Mouse (Mus musculus) heart, adult 18-20 months (tissue): ENCODE data around the gene Gse1. TPM values are rescaled to one million over a fixed set of nuclear protein-coding genes. Genes with fewer than 3 reads are reported as not detected.

ENCODE experiments used
- DNase-seq, 2 experiments: peaks; one replicate each; pipeline ENCODE4 v3.0.0; 2021 to 2022; ENCODE audit warnings: mixed read lengths in 1 of 2
- total RNA-seq, 2 experiments: library from RNA; stranded (reverse); gene quantifications; 2 replicates each; pipeline ENCODE4 v1.2.3; 2021

Gse1 gene
- total RNA-seq, 2 experiments from 2014 or later, result 15.5 to 16.0 TPM

DNA sequence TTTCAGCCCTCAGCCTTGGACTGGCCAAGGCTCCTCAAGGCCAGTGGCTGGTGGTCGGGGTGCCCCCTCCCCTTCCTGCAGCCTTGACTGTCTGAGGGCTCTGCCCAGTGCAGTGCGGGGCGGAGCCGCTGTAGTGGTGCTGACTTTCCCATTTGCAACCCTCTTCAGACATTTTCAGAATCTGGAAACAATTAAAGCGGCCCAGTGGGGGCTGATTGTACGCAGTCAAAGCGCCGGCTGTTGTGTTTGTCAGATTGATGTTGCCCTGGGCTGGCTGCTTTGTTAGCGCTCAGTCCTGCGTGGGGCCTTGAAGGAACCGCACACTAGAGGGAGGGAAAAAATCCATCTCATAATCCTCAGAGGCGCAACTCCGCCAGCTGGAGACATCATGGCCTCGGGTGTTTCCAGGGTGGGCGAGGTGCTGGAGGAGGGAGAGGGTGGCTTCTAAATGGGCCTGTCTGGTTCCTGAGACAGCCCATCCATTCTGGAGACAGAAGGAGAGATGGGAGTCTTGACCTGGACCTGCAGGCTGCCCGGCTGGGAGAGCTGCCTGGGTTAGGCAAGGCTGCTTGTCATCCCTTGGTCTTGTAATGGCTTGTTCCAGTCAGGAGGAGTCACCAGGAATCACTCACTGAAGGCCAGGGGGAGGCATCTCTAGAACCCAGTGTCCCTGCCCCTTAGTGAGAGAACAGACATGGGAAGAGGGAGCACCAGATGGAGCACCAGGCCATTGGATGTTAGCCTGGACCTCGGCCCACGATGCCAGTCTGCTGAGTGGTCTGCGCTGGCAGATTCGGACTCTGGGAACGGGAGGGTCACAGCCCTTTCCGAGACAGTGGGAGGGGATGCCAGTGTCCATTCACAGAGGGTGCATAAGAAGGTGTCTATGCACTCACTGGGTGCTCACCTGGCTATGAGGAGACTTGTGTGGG is 70.6 kb downstream of the Gse1 start:
- DNase-seq, result no peak

DNA sequence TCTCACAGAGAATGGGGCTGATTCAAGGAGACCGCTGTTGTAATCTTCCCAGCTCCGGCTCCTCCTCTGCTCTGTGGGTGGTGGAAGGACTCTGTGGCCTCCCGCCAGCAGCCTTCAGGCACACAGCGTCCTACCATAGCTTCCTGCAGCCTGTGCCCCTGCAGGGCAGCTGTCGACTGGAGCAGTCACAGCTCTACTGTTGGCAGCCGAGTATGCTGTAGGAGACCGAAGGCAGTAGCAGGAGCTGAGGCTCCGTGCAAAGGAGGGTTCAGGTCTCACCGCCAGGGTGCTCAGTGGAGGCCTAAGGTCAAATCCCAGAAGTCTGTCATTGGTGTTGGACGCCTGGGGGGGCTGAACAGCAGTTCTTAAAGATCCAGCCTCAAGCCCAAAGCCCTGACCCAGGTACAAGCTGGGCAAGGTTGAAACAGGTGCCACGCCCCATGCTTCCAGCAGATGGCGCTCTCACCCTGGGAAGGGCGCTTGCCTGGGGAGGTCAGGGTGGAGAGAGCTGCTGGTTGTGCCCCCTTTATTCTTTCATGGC is 72.4 kb downstream of the Gse1 start:
- DNase-seq, result peak; percentile 69 to 87

DNA sequence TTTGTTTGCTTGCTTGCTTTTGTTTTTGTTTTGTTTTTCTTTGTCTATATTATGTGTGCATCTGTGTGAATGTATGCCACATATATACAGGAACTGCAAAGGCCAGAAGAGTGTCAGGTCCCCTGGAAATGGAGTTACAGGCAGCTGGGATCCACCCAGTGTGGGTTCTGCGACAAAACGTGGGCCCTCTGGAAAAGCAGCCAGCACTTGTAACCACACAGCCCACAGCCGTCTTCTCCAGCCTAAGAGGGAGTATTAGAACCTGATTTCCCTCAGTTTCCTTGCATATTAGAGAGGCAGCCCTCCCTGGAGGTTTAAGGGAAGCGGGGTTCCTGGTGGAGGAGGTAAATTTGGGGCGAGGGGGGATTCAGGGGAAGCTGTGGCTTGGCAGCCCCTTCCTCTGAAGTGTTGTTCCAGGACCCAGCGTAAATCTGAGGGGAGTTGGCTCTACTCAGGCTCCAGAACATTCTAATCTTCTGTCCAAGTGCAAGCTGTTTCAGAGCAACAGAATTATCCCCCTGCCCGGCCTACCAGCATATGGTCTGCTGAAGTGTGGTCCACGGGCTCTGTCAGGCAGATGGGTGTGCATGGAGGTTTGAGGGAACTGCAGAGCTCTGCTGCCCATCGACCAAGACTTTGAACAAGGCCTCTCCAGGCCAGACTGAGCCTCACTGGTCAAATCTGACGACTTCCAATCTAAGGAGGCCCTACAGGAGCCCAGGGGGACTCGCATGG is 74.9 kb downstream of the Gse1 start:
- no peak for DNase-seq

DNA sequence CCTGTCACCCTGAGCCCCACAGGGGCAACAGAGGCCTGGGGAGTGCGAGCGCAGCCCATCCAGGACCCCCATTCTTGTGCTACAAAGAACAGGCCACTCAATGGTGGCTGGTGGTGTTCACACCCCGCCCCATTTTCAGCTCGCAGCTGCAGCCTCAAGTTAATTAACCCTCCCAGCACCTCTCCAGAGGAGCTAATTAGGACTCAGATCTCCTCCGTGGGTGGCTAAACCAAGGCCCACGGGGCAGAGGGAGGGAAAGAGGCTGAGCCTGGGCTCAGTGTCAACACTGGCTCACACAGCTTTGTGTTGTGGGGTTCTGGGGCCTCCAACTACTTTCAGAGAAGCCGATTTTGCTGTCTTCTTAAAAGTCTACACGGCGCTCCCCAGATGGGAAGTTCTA is 75.8 kb downstream of the Gse1 start:
- no peak for DNase-seq

DNA sequence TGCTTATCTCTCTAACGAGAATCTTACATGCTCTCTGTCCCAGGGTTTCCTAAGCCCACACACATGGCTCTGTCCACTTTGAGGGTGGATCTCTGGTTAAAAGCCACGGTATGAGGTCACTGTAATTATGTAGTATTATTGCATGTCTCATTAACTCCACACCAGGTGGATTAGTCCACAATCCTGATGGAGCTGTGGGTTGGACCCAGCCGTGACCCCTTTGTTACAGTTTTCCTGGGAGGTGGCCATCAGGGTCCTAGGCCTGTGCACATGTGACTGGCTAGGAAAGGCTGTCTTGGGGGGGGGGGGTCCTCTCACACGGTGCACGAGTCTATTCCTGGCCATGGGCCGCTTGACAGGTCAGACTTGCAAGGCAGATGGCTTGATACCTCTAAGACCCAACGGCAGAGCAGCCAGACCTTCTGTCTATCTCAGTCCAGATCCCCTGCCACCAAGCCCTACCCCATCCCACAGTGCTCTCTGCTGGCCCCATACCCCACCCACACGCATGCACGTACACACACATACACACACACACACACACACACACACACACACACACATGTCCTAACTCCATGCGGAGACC is 77.6 kb downstream of the Gse1 start:
- DNase-seq, result no peak

DNA sequence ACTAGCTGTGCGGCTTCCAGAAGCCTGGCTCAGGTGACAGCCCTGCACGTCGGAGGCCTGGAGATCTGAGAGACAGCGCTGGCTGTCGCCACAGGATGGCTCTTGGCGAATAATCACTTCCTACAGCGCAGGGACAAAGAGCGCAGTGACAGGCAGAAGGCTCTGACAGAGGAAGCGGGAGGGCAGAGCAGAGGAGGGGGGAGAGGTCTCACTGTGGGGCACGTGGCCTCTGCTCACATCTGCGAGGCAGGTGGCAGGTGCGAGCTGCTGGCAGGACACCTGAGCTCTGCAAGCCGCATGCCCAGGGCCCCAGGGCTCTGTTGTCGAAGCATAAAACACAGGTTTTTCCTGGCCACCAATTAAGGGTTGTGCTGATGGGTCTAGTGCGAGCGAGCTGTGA is 78.8 kb downstream of the Gse1 start:
- no peak for DNase-seq

DNA sequence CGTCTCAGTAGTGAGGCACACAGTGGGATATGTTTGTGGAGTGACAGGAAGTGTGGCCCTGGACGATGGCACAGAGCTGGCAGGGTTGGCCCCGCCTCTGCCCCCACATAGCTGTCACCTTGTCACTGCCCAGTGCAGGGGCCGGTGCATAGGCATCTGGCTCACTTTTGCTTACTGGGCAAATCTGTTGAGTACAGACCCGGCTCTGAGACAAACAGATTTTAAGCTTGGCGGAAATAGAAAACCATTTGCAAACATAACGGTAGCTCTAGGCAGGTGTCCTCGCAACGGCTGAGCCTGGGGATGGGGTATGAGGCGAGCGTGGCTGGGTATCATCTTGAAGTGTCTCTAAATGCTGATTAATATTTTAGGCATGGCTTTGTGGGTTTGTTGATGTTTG is 79.3 kb downstream of the Gse1 start:
- DNase-seq, result no peak

DNA sequence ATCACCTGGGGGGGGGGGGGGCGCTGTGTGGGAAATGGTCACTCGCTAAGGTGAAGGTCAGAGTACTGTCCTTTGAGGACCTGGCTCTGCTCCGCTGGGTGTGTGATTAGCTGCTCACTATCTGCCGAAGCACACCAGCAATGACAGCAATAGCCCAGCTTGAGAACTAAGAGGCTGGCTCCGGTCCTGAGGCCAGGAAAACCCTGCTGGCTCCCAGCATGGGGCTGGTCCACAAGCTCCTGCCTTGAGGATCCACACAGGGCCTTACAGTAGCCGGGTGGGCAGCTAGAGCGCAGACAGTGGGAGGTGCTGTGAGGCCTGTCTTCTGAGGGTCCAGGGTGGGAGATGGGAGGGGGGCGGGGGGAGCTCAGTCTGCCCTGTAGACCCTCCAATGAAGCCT is 79.9 kb downstream of the Gse1 start:
- DNase-seq, result peak in 1 of 2 experiments; percentile 61

DNA sequence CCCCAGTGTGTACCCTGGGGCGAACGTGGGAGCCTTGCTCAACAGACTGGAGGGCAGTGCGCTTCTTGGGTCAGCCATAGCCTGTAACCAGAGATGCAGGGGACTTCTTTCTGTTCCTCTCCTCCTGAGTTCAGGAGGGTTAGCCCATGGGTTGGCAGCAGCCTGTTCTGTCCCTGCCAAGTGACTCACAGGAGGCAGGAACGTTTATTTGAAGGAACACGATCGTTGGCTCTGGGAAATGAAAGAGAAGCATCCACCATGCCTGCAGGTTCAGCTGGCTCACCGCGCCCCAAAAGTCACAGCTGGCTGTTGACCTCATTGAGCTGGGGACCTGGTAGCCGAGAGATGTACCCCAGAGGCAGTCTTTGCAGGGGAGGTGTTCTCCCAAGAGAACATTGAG is 80.3 kb downstream of the Gse1 start:
- peak; percentile 68 to 70 for DNase-seq

DNA sequence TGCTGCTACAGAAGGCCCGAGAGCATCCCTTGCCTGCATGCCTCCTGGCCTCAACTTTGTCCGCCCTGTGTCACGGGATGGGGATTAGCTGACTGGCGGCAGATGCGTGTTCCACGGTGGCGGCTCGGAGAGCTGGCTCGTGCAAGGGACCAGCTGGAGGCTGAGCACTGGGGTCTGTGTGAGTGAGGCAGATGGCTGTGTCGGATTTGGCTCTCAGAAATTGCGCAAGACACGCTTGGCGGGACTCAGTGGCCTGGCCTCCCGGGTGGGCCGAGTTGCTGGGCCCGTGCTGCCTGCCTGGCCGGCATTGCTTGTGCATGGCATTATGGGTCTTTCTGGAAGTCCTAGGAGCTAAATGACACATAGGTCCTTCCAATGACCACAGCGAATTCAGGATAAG is 81.1 kb downstream of the Gse1 start:
- peak; percentile 81 to 88 for DNase-seq

DNA sequence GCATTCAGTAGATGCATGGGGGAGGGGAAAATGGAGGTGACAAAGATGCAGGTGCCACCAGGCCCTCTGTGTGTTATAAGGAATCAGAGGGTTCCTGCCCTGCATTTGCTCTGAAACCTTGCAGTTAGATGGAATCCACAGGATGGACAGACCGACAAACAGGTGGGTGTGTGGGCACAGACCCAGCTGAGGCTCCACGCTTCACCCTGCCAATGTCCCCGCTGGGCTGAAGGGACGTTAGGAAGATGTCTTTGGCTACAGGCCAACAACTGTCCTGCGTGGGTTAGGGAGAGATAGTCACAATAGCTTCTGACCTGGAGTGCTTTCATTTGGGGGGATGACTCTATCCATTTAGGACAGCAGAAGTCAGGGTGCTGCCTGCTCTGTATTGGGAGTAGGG is 81.8 kb downstream of the Gse1 start:
- DNase-seq, result no peak

DNA sequence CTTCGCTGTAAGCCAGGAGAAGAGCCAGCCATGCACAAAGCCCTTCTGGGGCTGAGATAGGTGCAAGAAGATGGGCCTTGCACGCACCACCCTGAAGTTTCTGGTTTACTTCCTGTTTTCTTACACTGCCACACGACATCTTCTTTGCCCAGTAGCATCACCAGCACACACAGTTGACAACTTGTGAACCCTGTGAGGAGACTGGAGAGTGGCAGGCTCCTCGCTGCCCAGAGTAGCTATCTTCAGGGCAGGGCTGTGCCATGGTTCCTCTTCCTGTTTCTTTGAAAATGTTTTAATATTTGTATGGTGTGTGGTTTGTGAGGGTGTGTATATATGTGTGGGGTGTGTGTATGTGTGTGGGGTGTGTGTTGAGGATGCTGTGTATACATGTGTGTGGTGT is 84.2 kb downstream of the Gse1 start:
- DNase-seq, result no peak

DNA sequence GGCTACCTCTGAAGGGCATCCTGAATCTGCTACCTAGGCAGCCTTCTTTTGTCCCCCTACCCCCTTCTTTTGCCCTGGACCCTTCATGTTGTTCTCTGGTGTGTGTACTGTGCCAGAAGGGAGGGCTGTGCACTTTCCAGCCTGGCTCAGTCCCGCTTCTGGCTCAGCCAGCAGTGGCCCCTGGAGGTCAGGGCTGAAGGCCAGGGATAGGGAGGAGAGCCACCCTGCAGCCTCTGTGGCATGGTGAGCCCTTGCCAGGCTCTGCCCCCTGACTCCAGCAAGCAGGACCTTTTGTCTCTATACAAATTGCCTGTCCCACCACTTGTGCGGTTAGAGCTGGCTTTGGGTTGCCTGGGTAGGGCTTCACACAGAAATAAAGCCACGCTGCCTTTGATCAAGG is 85.4 kb downstream of the Gse1 start:
- no peak for DNase-seq

DNA sequence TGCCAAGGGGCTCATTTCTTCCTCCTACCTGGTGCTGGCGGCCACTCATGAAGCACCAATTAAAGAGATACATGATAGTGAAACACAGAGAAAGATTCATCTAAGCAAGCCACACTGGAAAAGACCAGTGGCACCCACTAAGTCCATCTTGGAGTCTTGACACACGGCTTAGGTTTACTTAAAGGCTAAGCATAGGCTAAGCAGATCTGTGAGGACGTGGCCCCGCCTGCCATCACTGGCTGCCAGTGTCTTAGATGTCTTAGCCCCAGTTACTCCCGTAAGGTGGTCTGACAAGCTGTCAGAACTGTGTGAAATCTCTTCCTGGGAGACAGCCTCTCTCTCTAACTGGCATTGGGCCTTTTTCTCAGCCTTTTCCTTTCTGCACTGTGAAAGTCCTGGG is 86.7 kb downstream of the Gse1 start:
- DNase-seq, result no peak

DNA sequence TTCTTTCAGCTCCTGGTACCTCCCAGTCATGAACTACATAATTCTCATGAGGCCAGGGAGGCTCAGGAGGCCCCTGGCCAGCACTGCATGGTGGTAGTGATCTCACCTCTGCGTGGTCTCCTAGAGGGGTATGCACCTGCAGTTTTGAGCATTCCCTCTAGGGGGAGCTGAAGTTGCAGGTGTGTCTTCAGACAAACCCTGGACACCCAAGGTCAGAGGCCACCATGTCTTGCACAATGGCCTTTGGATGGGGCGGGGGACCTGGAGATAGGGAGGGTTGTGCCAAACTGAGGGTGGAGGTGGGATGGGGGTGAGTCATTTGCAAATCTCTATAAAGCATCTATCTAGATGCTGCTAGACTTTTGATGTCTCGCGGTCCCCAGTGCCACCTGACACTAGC is 87.4 kb downstream of the Gse1 start:
- no peak for DNase-seq

DNA sequence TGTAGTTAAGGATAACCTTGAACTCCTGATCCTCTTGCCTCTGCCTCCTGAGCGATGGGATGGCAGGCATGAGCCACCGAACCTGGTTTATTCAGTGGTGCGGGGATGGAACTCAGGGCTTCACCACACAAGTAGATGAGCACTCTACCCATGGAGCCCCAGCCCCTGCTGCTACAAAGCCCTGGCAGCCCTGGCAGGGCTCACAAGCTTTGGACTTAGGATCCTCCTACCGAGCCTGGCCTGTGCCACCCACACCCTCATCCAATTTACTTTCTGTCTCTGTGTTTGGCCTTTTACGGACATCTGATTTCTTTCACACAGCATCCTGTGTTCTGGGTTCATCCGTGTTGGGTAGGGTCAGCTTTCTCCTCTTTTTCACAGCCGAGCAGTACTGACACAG is 88.5 kb downstream of the Gse1 start:
- DNase-seq, result no peak

DNA sequence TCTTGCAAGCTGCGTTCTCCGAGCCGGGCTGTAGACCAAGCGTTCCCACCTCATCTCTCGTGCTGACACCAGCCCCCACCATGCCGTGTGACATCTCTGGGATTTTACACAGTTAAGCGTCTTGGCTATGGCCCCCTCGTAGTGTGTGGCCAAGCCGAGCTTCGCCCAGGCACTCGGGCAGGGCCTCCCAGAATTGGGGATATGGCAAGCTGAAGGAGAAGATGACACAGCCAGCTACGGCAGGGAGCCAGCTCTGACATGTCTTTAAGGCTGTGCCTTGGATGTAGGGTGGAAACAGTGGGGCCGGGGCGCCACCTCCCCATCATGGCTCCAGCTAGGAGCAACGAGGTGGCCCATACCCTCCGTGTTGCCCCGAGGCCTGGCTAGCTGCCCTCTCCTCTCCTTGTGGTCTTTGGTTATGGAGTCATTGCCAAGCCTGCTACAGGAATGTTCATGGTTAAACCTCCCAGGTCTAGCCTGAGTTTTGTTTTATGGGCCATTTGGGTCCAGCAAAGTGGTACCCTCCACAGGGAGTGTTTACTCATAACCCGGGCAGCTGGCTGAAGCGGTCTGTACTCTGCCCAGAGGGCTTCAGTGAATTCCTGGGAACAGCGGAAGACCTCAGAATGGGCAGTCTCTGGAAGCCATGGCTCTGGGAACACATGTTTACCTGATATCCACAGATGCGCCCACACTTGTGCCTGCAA is 89.0 kb downstream of the Gse1 start:
- DNase-seq, result no peak

DNA sequence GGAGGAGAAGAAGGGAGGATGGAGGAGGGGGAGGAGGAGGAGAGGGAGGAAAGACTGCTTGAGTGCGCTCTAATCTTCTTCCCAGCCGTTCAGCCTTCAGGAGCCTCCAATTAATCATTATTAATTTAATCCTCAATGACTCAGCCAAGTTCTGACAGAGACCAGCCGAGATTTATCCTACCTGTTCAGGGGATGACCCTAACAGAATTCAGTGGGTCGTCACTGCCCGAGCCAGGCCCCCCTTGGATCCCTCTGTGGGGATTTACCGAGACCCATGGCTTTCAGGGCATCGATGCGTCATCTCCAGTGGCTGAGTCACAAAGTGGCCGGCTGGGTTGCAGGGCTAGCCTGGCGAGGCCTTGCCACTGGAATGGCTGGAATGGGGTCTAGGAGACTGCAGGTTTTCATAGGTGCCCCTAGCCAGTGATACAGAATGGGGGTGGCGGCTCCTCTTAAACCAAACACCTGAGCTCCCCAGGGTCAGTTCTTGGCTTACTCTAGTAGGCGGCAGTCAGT is 90.3 kb downstream of the Gse1 start:
- no peak for DNase-seq

DNA sequence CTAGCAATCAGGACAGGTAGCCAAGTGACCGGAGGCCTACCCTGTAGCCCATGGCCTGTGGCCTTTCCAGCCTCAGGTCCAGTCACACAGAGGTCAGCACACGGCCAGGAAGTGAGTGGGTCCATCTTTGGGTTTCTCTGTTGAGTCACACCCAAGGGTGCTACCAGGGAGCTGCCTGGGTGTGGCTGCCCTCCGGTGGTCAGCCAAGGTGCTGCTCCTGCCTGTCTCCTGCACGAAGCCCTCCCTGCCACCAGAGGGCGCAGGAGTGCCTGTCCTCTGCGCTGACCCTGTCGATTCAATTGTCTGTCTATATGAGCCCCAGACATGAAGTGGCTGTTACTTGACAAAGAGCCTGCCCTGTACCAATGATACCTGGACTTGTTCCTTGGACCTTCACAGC is 91.2 kb downstream of the Gse1 start:
- peak; percentile 75 to 83 for DNase-seq

DNA sequence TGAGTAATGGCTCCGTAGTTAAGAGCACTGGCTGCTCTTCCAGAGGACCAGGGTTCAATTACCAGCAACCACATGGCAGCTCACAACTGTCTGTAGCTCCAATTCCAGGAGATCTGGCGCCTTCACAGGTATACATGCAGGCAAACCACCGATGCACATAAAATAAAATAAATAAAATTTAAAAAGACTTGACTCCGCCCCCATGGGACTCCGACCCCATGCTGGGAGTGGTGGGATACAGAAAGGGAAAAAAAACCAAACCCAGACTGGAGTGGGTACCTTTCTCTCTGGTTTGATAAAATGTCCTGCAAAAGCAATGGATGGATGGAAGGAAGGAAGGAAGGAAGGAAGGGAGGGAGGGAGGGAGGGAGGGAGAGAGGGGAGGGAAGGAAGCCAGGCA is 91.9 kb downstream of the Gse1 start:
- no peak for DNase-seq

DNA sequence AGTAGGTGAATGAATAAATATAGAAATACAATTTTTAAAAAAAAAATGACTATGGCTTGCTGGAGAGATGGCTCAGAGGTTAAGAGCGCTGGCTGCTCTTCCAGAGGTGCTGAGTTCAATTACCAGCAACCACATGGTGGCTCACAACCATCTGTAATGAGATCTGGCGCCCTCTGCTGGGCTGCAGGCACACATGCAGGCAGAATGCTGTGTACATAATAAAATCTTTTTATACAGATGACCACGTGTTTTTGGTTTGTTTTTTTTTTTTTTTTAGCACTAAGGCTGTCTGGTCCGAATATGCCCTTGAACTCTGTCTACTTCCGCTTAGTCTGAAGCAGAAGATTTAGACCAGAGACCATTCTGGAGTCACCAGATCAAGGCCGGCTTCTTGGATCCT is 93.5 kb downstream of the Gse1 start:
- DNase-seq, result no peak

DNA sequence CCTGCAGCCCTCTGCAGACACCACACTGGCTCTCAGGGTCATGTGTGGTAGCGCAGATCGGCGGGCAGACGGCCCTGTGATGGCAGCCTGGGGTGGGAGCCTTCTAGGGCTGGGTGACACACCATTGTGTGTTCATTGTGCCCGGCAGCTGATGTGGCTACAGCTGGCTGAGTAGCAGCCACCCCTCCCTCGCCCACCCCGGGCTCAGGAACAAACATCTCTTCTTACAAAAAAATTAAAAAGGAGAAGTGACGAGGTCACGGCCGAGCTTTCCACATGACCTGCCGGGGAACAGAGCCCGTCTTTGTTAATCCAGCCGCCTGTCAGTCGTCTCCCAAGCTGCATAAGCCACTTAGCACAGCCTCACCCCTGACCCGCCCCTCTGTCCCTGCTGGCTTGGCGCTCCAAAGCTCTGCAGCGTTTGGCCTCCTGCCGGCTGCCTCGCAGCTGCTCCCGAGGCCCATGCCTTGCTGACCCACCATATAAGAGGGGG is 94.7 kb downstream of the Gse1 start:
- DNase-seq, result peak; percentile 51 to 73
